Mouse (Mus musculus) limb, embryonic 15.5 days (tissue): ENCODE measurements around the gene Nifk. TPM values are rescaled to one million over a fixed set of nuclear protein-coding genes. Genes with fewer than 3 reads are reported as not detected.

Experiments
- ATAC-seq: fragments of 200-750 bp; cut with Nextera tagmentation; 2 replicates; pipeline ENCODE4 v1.8.0; 2017; ENCODE audit warnings: low read depth, moderate TSS enrichment; ENCODE audit not compliant: insufficient number of reproducible peaks, low FRiP score, low TSS enrichment
- H3K27ac ChIP-seq: fragments of 300-500 bp; sonication (generic); 2 replicates; pipeline ENCODE4 v1.5.1; 2015; ENCODE audit warnings: moderate library complexity, mild to moderate bottlenecking, inconsistent platforms
- H3K27me3 ChIP-seq: fragments of 300-500 bp; sonication (generic); 2 replicates; pipeline ENCODE4 v1.6.1; 2015; ENCODE audit warnings: inconsistent platforms
- H3K36me3 ChIP-seq: fragments of 300-500 bp; sonication (generic); 2 replicates; pipeline ENCODE4 v1.6.1; 2015; ENCODE audit warnings: inconsistent platforms
- H3K4me1 ChIP-seq: fragments of 300-500 bp; sonication (generic); 2 replicates; pipeline ENCODE4 v1.6.1; 2015; ENCODE audit warnings: inconsistent platforms
- H3K4me2 ChIP-seq: fragments of 300-500 bp; sonication (generic); 2 replicates; pipeline ENCODE4 v1.6.1; 2015; ENCODE audit warnings: mild to moderate bottlenecking, inconsistent platforms
- H3K4me3 ChIP-seq: fragments of 300-500 bp; sonication (generic); 2 replicates; pipeline ENCODE4 v1.5.1; 2015; ENCODE audit warnings: mild to moderate bottlenecking, inconsistent platforms
- H3K9ac ChIP-seq: fragments of 300-500 bp; sonication (generic); 2 replicates; pipeline ENCODE4 v1.6.1; 2015; ENCODE audit warnings: inconsistent platforms
- H3K9me3 ChIP-seq: fragments of 300-500 bp; sonication (generic); 2 replicates; pipeline ENCODE4 v1.6.1; 2016; ENCODE audit warnings: inconsistent platforms
- WGBS: fragments of 180-500 bp; shearing (Covaris S2); methylation state at CpG from one replicate; pipeline ENCODE4 v1.1.7; 2015; 5-methylcytosine and 5-hydroxymethylcytosine counted together
- polyA plus RNA-seq: library from polyadenylated mRNA; unstranded; fragments of >200 nt; fragmentation: Nextera tagmentation; extraction: Ambion mirVana; gene quantifications from 2 replicates; pipeline ENCODE4 v1.2.1, GENCODE M21; 2015

Nifk gene
- polyA plus RNA-seq, 1 experiment from 2014 or later, result 78.5 TPM

GRCm38 (mm10) chr1:118335847-118336246, 14.2 kb downstream of the Nifk start:
- Histone ChIP-seq H3K9me3 (no peaks in the 10 kb centered on the region), H3K36me3 (peaks cover 44% of the 10 kb centered on the region), H3K4me1 (no peaks in the 10 kb centered on the region), H3K9ac (no peak overlapping the region), H3K27me3 (no peaks in the 10 kb centered on the region), H3K4me3 (no peak overlapping the region), H3K4me2 (no peak overlapping the region), H3K27ac (no peak overlapping the region)
- no peak for ATAC-seq

- H3K4me1 ChIP-seq, result no peaks in the 10 kb centered on the region
- H3K4me2 ChIP-seq, result no peak overlapping the region
- peaks cover 23% of the 10 kb centered on the region for H3K36me3 ChIP-seq
- no peak for ATAC-seq
- 56% methylated on average over 5 of the region's 5 CpGs for WGBS
- no peaks in the 10 kb centered on the region for H3K27me3 ChIP-seq
- no peak overlapping the region for H3K27ac ChIP-seq
- no peaks in the 10 kb centered on the region for H3K9me3 ChIP-seq
- no peak overlapping the region for H3K9ac ChIP-seq
- no peak overlapping the region for H3K4me3 ChIP-seq
Observed at GRCm38 (mm10) chr1:118337921-118338320, 16.3 kb downstream of the Nifk start.

DNA sequence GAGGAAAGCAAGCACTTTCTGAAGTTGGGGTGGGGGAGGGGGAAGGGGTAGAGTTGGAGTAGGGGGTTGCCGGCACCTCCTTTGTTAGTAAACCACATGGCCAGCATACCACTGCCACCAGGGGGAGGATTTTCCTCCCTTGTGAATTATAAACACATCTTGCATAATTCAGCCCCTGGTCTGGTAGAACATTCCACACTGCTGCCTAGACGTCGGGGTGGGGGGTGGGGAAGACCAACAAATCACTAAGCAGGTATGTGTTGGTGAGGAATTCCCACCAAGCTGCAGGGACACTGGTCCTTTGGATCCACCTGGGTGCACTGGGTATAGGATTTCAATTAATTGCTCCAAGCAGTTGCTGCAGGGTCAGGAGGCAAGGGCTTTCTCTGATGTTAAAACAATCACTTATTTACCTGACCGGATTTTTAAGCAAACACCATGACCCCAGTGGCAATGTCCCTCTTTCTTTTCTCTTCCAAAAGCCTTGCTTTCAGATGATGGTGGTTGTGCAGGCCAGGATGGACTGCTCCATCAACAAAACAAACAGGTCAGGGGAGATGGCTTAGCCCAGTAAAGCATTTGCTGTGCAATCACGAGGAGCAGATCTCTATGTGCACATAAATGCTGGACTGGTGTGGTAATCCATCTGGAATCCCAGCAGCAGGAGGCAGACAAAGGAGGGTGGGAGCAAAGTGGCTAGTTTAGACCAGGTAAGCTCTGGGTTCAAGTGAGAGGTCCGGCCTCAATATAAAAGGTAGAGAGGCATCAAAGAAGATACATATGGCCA, 22.2 kb downstream of the Nifk start:
- H3K27me3 ChIP-seq, result no peaks in the 10 kb centered on the region
- H3K9ac ChIP-seq, result no peak overlapping the region
- 23% methylated on average over 6 of the region's 6 CpGs for WGBS
- no peak overlapping the region for H3K4me2 ChIP-seq
- no peaks in the 10 kb centered on the region for H3K36me3 ChIP-seq
- ATAC-seq, result no peak
- no peak overlapping the region for H3K4me3 ChIP-seq
- H3K27ac ChIP-seq, result no peak overlapping the region
- 0 out of 2 replicates have a peak, but pooled peaks cover 4% of the 10 kb centered on the region for H3K4me1 ChIP-seq
- H3K9me3 ChIP-seq, result no peaks in the 10 kb centered on the region

DNA sequence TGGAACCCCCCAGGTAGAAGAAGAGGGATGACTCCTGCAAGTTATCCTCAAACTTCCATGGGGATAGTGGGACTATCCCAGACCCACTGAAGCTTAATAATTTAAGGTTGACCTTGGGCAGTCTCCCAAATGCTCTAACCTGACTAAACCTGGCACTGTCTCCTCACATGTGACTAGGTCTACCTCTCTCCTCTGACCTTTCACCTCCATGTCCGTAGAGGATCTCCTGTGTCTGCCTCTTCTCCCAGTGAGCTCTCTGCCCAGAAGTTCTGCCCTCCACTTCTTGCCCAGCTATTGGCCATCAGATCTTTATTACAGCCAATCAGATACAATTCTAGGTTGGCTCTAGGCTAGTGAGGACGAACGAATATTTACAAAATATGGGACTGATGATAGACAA, 28.3 kb downstream of the Nifk start:
- ATAC-seq, result no peak
- no peaks in the 10 kb centered on the region for H3K36me3 ChIP-seq
- WGBS, result 74% methylated on average over 3 of the region's 3 CpGs

DNA sequence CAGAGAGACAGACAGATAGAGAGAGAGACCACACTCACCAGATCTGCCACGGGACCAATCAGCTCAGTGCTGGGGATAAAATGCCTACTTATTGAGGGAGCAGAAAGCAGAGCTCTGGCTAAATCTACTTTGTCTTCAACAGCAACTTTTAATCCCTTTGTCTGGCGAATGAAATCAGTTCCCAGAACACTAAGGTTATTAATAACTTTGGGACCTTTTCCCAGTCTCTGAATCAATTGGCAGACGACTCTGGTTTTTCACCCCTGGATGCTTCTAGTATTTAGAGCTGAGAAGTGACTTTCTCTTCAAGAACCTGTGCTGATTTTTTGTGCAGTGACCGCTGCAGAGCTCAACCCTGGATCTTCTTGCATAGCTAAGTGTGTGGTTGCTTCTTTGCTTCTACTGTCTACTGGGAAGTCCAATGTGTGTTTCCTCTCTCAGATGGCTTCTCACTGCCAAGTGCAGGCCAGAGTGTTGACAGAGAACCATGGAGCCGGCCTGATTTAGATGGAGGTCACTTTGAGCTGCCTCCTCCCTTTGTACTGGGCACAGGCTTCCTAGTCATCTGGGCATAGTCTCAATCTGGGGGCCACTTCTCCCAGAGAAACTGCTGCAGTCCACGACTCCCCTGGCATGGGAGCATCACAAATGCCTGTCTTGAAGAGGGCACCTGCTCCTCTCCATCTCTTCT, 37.6 kb downstream of the Nifk start:
- H3K4me2 ChIP-seq, result no peak overlapping the region
- H3K27ac ChIP-seq, result no peak overlapping the region
- H3K36me3 ChIP-seq, result no peaks in the 10 kb centered on the region
- no peaks in the 10 kb centered on the region for H3K9me3 ChIP-seq
- no peak for ATAC-seq
- 68% methylated on average over 6 of the region's 6 CpGs for WGBS
- H3K27me3 ChIP-seq, result no peaks in the 10 kb centered on the region
- no peaks in the 10 kb centered on the region for H3K4me1 ChIP-seq
- no peak overlapping the region for H3K9ac ChIP-seq
- H3K4me3 ChIP-seq, result no peak overlapping the region

More for the DNA sequence above, 28.3 kb downstream of the Nifk start:
- Histone ChIP-seq H3K4me1 (no peaks in the 10 kb centered on the region), H3K27ac (no peak overlapping the region), H3K27me3 (no peaks in the 10 kb centered on the region), H3K9me3 (no peaks in the 10 kb centered on the region), H3K4me3 (no peak overlapping the region), H3K9ac (no peak overlapping the region), H3K4me2 (no peak overlapping the region)

DNA sequence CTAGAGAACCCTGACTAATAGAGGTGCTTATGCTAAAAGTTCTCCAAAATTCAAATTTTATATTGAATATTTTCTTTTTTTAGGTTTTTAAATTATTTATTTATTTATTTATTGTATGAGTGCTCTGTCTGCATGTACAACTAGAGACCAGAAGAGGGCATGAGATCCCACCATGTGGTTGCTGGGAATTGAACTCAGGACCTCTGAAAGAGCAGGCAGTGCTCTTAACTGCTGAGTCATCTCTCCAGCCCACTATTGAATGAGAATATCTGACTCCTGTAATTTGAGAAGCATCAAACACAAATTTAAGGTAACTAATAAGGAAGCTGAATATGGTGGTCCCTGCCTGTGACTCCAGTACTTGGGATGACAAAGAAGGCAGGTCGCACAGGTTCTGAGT, 46.3 kb downstream of the Nifk start:
- no peak overlapping the region for H3K27ac ChIP-seq
- no peak overlapping the region for H3K9ac ChIP-seq
- H3K4me3 ChIP-seq, result no peak overlapping the region
- H3K9me3 ChIP-seq, result no peaks in the 10 kb centered on the region
- 90% methylated on average over 1 of the region's 1 CpGs for WGBS
- no peak for ATAC-seq
- H3K4me1 ChIP-seq, result no peaks in the 10 kb centered on the region
- no peak overlapping the region for H3K4me2 ChIP-seq
- H3K36me3 ChIP-seq, result no peaks in the 10 kb centered on the region
- no peaks in the 10 kb centered on the region for H3K27me3 ChIP-seq

- ATAC-seq, result no peak
- no peaks in the 10 kb centered on the region for H3K36me3 ChIP-seq
- H3K9me3 ChIP-seq, result no peaks in the 10 kb centered on the region
- no peaks in the 10 kb centered on the region for H3K27me3 ChIP-seq
- no peaks in the 10 kb centered on the region for H3K4me1 ChIP-seq
- H3K4me2 ChIP-seq, result no peak overlapping the region
- no peak overlapping the region for H3K9ac ChIP-seq
- 52% methylated on average over 3 of the region's 3 CpGs for whole genome bisulfite sequencing
- H3K4me3 ChIP-seq, result no peak overlapping the region
- H3K27ac ChIP-seq, result no peak overlapping the region
Observed at GRCm38 (mm10) chr1:118368721-118369461, 47.3 kb downstream of the Nifk start.

- WGBS, result 35% methylated on average over 5 of the region's 5 CpGs
- Histone ChIP-seq H3K4me1 (no peaks in the 10 kb centered on the region), H3K4me2 (no peak overlapping the region), H3K9me3 (no peaks in the 10 kb centered on the region), H3K9ac (no peak overlapping the region), H3K4me3 (no peak overlapping the region), H3K27ac (no peak overlapping the region), H3K27me3 (no peaks in the 10 kb centered on the region), H3K36me3 (no peaks in the 10 kb centered on the region)
- ATAC-seq, result no peak
Observed at GRCm38 (mm10) chr1:118377784-118378183, 56.1 kb downstream of the Nifk start.

GRCm38 (mm10) chr1:118380105-118380786, 58.6 kb downstream of the Nifk start:
- Histone ChIP-seq H3K27me3 (no peaks in the 10 kb centered on the region), H3K9me3 (no peaks in the 10 kb centered on the region), H3K9ac (no peak overlapping the region), H3K4me1 (no peaks in the 10 kb centered on the region), H3K4me3 (no peak overlapping the region), H3K36me3 (no peaks in the 10 kb centered on the region), H3K27ac (no peak overlapping the region), H3K4me2 (no peak overlapping the region)
- 65% methylated on average over 8 of the region's 8 CpGs for WGBS
- ATAC-seq, result no peak
